Mouse (Mus musculus): ENCODE measurements around the gene Tnc. TPM values are rescaled to one million over a fixed set of nuclear protein-coding genes. Genes with fewer than 3 reads are reported as not detected.
A peak's percentile ranks its signal among the peaks of the same experiment; 100 is the strongest.
"Not testable (repeated sequence)": the region's sequence is repeated elsewhere in the genome, so short reads cannot be mapped to it uniquely, and the experiment has no call there.

Gene Tnc
- polyA plus RNA-seq, 1 experiment from 2014 or later = 3.2 TPM

GRCm38 (mm10) chr4:63982425-63983097 is 64.3 kb downstream of the Tnc start:
- WGBS = 85% methylated on average over 12 of the region's 12 CpGs
- no peaks in the 10 kb centered on the region for H3K36me3 ChIP-seq
- H3K4me1 ChIP-seq = peaks cover 26% of the 10 kb centered on the region
- DNase-seq (ENCODE audit: low spot score) = no peak
- H3K9me3 ChIP-seq (replicated peaks) = no peaks in the 10 kb centered on the region
- no peak overlapping the region for H3K27ac ChIP-seq (replicated peaks)
- no peak overlapping the region for H3K4me3 ChIP-seq
- H3K27me3 ChIP-seq (ENCODE audit: low read depth, poor library complexity, severe bottlenecking) = peaks cover 24% of the 10 kb centered on the region; the same call in 1 of the 2 replicates

GRCm38 (mm10) chr4:63980211-63980794 is 66.5 kb downstream of the Tnc start:
- Histone ChIP-seq H3K27me3 (ENCODE audit: low read depth, poor library complexity, severe bottlenecking) (peaks cover 31% of the 10 kb centered on the region; the same call in 1 of the 2 replicates), H3K9me3 (replicated peaks) (no peaks in the 10 kb centered on the region), H3K27ac (replicated peaks) (no peak overlapping the region), H3K36me3 (no peaks in the 10 kb centered on the region), H3K4me1 (peaks cover 23% of the 10 kb centered on the region), H3K4me3 (no peak overlapping the region)
- no peak for DNase-seq (ENCODE audit: low spot score)
- 86% methylated on average over 1 of the region's 1 CpGs for WGBS

- H3K9me3 ChIP-seq (replicated peaks) = no peaks in the 10 kb centered on the region
- peaks cover 36% of the 10 kb centered on the region; the same call in 1 of the 2 replicates for H3K27me3 ChIP-seq (ENCODE audit: low read depth, poor library complexity, severe bottlenecking)
- DNase-seq (ENCODE audit: low spot score) = no peak
Measured at GRCm38 (mm10) chr4:63979635-63980034, 67.2 kb downstream of the Tnc start.

GRCm38 (mm10) chr4:63972536-63972935 is 74.3 kb downstream of the Tnc start:
- Histone ChIP-seq H3K4me1 (peaks cover 3% of the 10 kb centered on the region), H3K4me3 (no peak overlapping the region), H3K27ac (replicated peaks) (no peak overlapping the region), H3K9me3 (replicated peaks) (no peaks in the 10 kb centered on the region), H3K36me3 (no peaks in the 10 kb centered on the region), H3K27me3 (ENCODE audit: low read depth, poor library complexity, severe bottlenecking) (peaks cover 59% of the 10 kb centered on the region)
- no peak for DNase-seq (ENCODE audit: low spot score)
- WGBS = 96% methylated on average over 2 of the region's 2 CpGs

More at GRCm38 (mm10) chr4:63979635-63980034, 67.2 kb downstream of the Tnc start:
- H3K4me1 ChIP-seq = peaks cover 23% of the 10 kb centered on the region
- WGBS = 41% methylated on average over 2 of the region's 2 CpGs
- H3K36me3 ChIP-seq = no peaks in the 10 kb centered on the region
- no peak overlapping the region for H3K27ac ChIP-seq (replicated peaks)
- H3K4me3 ChIP-seq = no peak overlapping the region

DNA sequence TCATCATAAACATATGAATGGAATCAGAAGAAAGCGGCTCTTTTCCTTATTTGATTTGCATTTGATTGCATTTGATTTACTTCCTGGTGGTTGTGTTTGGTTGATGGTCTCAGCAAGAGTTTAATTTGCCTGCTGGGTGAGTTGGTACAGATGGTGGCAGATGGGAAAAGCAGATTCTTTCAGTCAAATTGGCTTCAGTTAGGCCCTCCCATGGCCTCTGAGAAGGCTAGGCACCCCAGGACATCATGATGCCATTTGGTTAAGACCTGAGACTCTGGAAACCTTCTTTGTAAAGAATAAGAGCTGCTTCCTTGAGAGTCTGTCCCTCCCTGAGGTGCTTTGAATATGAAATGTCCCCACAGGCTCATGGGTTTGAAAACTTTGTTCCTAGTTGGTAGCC is 75.1 kb downstream of the Tnc start:
- 59% methylated on average over 1 of the region's 1 CpGs for WGBS
- no peak for DNase-seq (ENCODE audit: low spot score)

GRCm38 (mm10) chr4:63970925-63971324 is 75.9 kb downstream of the Tnc start:
- H3K4me1 ChIP-seq = peaks cover 8% of the 10 kb centered on the region
- 82% methylated on average over 4 of the region's 4 CpGs for WGBS

More for the DNA sequence above, 75.1 kb downstream of the Tnc start:
- no peak overlapping the region for H3K4me3 ChIP-seq
- peaks cover 58% of the 10 kb centered on the region for H3K27me3 ChIP-seq (ENCODE audit: low read depth, poor library complexity, severe bottlenecking)
- no peak overlapping the region for H3K27ac ChIP-seq (replicated peaks)
- peaks cover 8% of the 10 kb centered on the region for H3K4me1 ChIP-seq
- no peaks in the 10 kb centered on the region for H3K36me3 ChIP-seq
- H3K9me3 ChIP-seq (replicated peaks) = no peaks in the 10 kb centered on the region

DNA sequence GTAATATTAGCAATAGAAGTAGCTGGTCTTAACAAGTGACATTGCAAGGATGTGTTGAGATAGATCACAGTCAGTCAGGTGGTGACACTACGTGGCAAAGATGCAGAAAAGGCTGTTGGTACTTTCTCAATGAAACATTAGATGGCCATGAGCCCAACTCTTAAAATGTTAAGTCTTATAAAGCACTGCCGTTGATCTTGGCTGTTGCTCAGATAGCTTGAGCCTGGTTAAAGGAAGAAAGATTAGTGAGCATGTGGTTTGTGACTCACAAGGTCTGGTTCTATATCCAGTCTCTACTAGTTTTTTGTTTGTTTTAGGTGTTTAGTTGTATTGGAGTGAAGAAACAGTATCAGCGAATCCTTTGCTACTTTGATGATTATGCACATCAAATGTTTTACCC is 76.9 kb downstream of the Tnc start:
- Histone ChIP-seq H3K4me3 (no peak overlapping the region), H3K36me3 (no peaks in the 10 kb centered on the region), H3K9me3 (replicated peaks) (no peaks in the 10 kb centered on the region), H3K4me1 (peaks cover 8% of the 10 kb centered on the region), H3K27me3 (ENCODE audit: low read depth, poor library complexity, severe bottlenecking) (peaks cover 73% of the 10 kb centered on the region), H3K27ac (replicated peaks) (no peak overlapping the region)
- DNase-seq (ENCODE audit: low spot score) = no peak
- 88% methylated on average over 3 of the region's 3 CpGs for WGBS

More at GRCm38 (mm10) chr4:63970925-63971324, 75.9 kb downstream of the Tnc start:
- H3K4me3 ChIP-seq = no peak overlapping the region
- no peak for DNase-seq (ENCODE audit: low spot score)
- H3K36me3 ChIP-seq = no peaks in the 10 kb centered on the region
- no peak overlapping the region for H3K27ac ChIP-seq (replicated peaks)
- H3K27me3 ChIP-seq (ENCODE audit: low read depth, poor library complexity, severe bottlenecking) = peaks cover 66% of the 10 kb centered on the region
- no peaks in the 10 kb centered on the region for H3K9me3 ChIP-seq (replicated peaks)

GRCm38 (mm10) chr4:63963410-63963809 is 83.4 kb downstream of the Tnc start:
- peaks cover 32% of the 10 kb centered on the region for H3K27me3 ChIP-seq (ENCODE audit: low read depth, poor library complexity, severe bottlenecking)
- H3K4me3 ChIP-seq = no peak overlapping the region
- no peaks in the 10 kb centered on the region for H3K9me3 ChIP-seq (replicated peaks)
- no peak for DNase-seq (ENCODE audit: low spot score)
- H3K4me1 ChIP-seq = peaks cover 8% of the 10 kb centered on the region
- no peak overlapping the region for H3K27ac ChIP-seq (replicated peaks)
- 53% methylated on average over 1 of the region's 1 CpGs for WGBS
- no peaks in the 10 kb centered on the region for H3K36me3 ChIP-seq

DNA sequence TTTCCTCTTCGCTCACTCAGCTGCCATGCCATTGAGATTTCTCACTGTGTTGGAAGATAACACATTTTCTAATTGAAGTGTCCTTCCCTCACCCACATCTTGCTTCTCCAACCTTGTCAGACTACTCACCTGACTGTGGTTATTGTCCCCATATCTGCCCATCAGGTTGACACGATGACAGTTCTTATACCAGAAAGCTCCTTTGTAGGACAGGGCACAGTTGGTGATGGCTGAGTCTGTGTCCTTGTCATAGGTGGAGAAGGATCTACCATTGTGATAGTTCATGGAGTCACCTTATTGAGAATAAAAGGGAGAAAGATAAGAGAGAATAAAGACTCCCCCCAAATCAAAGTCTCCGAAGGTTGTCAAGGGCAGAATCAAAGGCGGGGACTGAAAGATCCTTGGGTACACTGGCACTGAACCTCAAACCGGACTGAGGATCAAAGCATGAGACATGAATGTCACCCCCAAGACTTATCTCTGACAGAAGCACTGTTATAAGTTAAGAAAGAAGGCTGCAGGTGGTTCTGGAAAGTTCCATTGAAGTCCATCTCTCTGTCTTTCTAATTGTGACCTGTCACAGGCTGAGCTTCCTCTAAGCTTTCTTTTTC is 84.9 kb downstream of the Tnc start:
- no peak for DNase-seq (ENCODE audit: low spot score)
- WGBS = 93% methylated on average over 5 of the region's 5 CpGs
- H3K27ac ChIP-seq (replicated peaks) = no peak overlapping the region
- peaks cover 26% of the 10 kb centered on the region for H3K27me3 ChIP-seq (ENCODE audit: low read depth, poor library complexity, severe bottlenecking)
- H3K36me3 ChIP-seq = no peaks in the 10 kb centered on the region
- no peaks in the 10 kb centered on the region for H3K4me1 ChIP-seq
- H3K9me3 ChIP-seq (replicated peaks) = no peaks in the 10 kb centered on the region
- no peak overlapping the region for H3K4me3 ChIP-seq

DNA sequence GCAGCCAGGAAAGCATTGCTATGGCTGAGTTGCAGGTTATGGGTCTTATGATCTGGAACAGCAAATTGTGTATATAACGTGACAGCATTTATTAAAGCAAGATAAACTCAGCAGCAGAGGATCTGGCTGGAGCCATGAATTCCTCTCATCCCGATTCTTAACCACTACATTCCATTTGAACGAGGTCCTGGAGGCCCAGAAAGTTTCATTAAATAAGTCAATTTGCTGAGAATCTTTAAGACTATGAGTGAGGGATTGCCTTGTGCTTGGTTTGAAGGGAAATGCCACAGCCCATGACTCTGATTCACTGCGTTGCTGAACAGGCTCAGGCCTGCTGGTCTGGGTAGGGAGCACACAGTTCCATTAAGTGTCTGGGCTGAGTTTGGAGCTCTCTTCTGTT is 88.2 kb downstream of the Tnc start:
- no peak overlapping the region for H3K27ac ChIP-seq (replicated peaks)
- H3K9me3 ChIP-seq (replicated peaks) = no peaks in the 10 kb centered on the region
- no peaks in the 10 kb centered on the region for H3K27me3 ChIP-seq (ENCODE audit: low read depth, poor library complexity, severe bottlenecking)
- H3K4me3 ChIP-seq = no peak overlapping the region
- H3K4me1 ChIP-seq = no peaks in the 10 kb centered on the region
- H3K36me3 ChIP-seq = no peaks in the 10 kb centered on the region
- DNase-seq (ENCODE audit: low spot score) = no peak
- WGBS = 84% methylated on average over 4 of the region's 4 CpGs

DNA sequence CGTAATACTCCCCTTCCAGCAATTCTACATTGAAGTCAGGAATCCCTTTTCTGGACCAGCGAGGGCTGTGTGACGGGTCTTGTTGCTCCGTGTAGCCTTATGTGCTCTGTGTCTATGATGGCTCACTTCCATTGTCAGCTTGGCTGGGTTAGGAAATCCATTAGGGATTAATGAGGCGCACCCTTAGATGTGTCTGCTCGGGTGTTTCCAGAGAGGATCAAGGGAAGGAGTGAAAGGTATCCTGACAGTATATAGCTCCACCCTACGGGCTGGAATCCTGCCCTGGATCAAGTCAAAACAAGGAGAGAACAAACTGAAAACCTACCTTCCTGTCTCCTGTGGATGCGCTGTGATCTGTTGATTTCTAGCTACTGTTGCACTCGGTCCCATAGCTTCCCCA is 96.8 kb downstream of the Tnc start:
- no peaks in the 10 kb centered on the region for H3K4me1 ChIP-seq
- 80% methylated on average over 9 of the region's 9 CpGs for WGBS

DNA sequence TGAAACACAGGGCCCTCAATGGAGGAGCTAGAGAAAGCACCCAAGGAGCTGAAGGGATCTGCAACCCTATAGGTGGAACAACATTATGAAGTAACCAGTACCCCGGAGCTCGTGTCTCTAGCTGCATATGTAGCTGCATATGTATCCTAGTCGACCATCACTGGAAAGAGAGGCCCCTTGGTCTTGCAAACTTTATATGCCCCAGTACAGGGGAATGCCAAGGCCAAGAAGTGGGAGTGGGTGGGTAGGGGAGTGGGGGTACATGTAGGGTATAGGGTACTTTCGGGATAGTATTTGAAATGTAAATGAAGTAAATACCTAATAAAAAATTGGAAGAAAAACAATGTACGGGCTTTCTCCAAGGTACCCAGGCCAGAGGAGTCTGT is 98.1 kb downstream of the Tnc start:
- not testable (repeated sequence) for DNase-seq (ENCODE audit: low spot score); H3K9me3 ChIP-seq (replicated peaks); H3K27me3 ChIP-seq (ENCODE audit: low read depth, poor library complexity, severe bottlenecking); H3K27ac ChIP-seq (replicated peaks); H3K4me3 ChIP-seq; H3K36me3 ChIP-seq; H3K4me1 ChIP-seq
- 87% methylated on average over 5 of the region's 5 CpGs for WGBS

More for the DNA sequence above, 96.8 kb downstream of the Tnc start:
- DNase-seq (ENCODE audit: low spot score) = no peak
- no peak overlapping the region for H3K27ac ChIP-seq (replicated peaks)
- no peak overlapping the region for H3K4me3 ChIP-seq
- no peaks in the 10 kb centered on the region for H3K36me3 ChIP-seq
- H3K9me3 ChIP-seq (replicated peaks) = no peaks in the 10 kb centered on the region
- no peaks in the 10 kb centered on the region for H3K27me3 ChIP-seq (ENCODE audit: low read depth, poor library complexity, severe bottlenecking)

DNA sequence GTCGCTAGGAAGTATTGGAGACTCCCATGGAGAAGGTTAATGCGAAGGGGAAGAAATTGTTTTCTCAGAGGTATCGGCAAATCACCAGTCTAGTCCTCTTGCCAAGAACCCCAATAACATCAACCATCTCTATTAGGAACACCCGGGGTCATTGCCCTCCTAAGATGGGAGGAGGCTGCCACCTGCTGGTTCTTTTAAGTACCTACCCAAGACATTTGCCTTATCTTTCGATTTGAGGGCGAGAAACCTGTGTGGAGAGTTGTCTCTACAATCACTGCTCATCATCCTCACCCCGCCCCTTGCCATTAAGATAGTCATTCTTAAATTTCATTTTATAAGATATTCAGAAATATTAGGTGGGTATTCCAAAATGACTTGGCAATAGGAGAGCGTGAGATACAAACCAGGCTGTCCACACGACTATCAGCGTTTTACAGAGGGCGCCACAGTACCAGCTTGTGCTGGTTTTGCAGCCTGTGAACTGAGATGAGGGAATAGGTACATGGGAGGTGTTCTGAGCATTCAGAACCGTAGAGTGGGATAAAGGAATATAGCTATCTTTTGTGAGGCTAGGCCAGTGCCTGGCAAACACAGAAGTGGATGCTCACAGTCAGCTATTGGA is 98.6 kb downstream of the Tnc start:
- Histone ChIP-seq H3K27ac (replicated peaks) (no peak overlapping the region), H3K4me1 (no peaks in the 10 kb centered on the region), H3K9me3 (replicated peaks) (no peaks in the 10 kb centered on the region), H3K27me3 (ENCODE audit: low read depth, poor library complexity, severe bottlenecking) (no peaks in the 10 kb centered on the region), H3K36me3 (no peaks in the 10 kb centered on the region), H3K4me3 (no peak overlapping the region)
- WGBS = 42% methylated on average over 12 of the region's 12 CpGs
- peak; percentile 42 for DNase-seq (ENCODE audit: low spot score)
